ENCODE assay signal across 8 mouse cellular contexts in genomic region chr6:29272312-29273072, GRCm38 (mm10). TPM values are rescaled to one million over a fixed set of nuclear protein-coding genes. Genes with fewer than 3 reads are reported as not detected.
DNase-seq lines count a peak whose midpoint lies in the region; ATAC-seq and TF ChIP-seq lines count a peak whose summit lies in the region.

Gene Hilpda, plus strand, starts transcription at chr6:29272488.

- H3K27ac ChIP-seq in CH12.LX (ENCODE audit: insufficient read depth, low read depth): peak within 1 kb of the TSS; percentile 32
- peak within 1 kb of the TSS; percentile 59; the same call in 1 of the 2 replicates for H3K27ac ChIP-seq in forebrain, embryonic 12.5 days
- H3K27ac ChIP-seq in heart, postnatal 0 days (ENCODE audit: low read depth): peak within 1 kb of the TSS; percentile 87
- peak within 1 kb of the TSS; percentile 75 for H3K27ac ChIP-seq in liver, embryonic 16.5 days (ENCODE audit: low read length)
- peak within 1 kb of the TSS; percentile 73 for H3K27ac ChIP-seq in neural tube, embryonic 13.5 days (replicated peaks)
- H3K27ac ChIP-seq in testis, adult 2 months (ENCODE audit: control insufficient read depth, insufficient read depth, low read depth, low read length): peak within 1 kb of the TSS; percentile 88

- peaks cover 10% of the 10 kb centered on the region; the same call in 1 of the 2 replicates for H3K79me2 ChIP-seq in CH12.LX (replicated peaks; ENCODE audit: control insufficient read depth, extremely low read depth, insufficient read depth, poor library complexity, severe bottlenecking)

- H3K9me3 ChIP-seq in CH12.LX (replicated peaks; ENCODE audit: low read length): no peaks in the 10 kb centered on the region
- no peaks in the 10 kb centered on the region for H3K9me3 ChIP-seq in forebrain, embryonic 12.5 days
- H3K9me3 ChIP-seq in heart, postnatal 0 days (replicated peaks; ENCODE audit: control insufficient read depth, low read length): no peaks in the 10 kb centered on the region
- no peaks in the 10 kb centered on the region for H3K9me3 ChIP-seq in liver, embryonic 16.5 days (replicated peaks; ENCODE audit: control insufficient read depth, low read length)
- no peaks in the 10 kb centered on the region for H3K9me3 ChIP-seq in neural tube, embryonic 13.5 days

- H3K27me3 ChIP-seq in CH12.LX (replicated peaks): peaks cover 7% of the 10 kb centered on the region
- H3K27me3 ChIP-seq in forebrain, embryonic 12.5 days: 0 out of 2 replicates have a peak, but pooled peaks cover 4% of the 10 kb centered on the region
- no peaks in the 10 kb centered on the region for H3K27me3 ChIP-seq in heart, postnatal 0 days (ENCODE audit: control insufficient read depth, insufficient read depth, low read length)
- no peaks in the 10 kb centered on the region for H3K27me3 ChIP-seq in liver, embryonic 16.5 days (ENCODE audit: control insufficient read depth, insufficient read depth, low read depth, low read length)
- H3K27me3 ChIP-seq in neural tube, embryonic 13.5 days: 0 out of 2 replicates have a peak, but pooled peaks cover 8% of the 10 kb centered on the region
- H3K27me3 ChIP-seq in testis, adult 2 months (ENCODE audit: control insufficient read depth, insufficient read depth, low read length): no peaks in the 10 kb centered on the region

- H3K4me1 ChIP-seq in CH12.LX (ENCODE audit: control insufficient read depth in 1 of 2, insufficient read depth in 2 of 2): peaks cover 0 to 23% of the 10 kb centered on the region in 2 experiments; a peak in 3 of 4 replicates
- H3K4me1 ChIP-seq in forebrain, embryonic 12.5 days: peaks cover 15% of the 10 kb centered on the region
- H3K4me1 ChIP-seq in heart, postnatal 0 days (ENCODE audit: control insufficient read depth, insufficient read depth): peaks cover 23% of the 10 kb centered on the region; the same call in 1 of the 2 replicates
- H3K4me1 ChIP-seq in liver, embryonic 16.5 days (ENCODE audit: control insufficient read depth, low read depth, low read length): peaks cover 2% of the 10 kb centered on the region
- peaks cover 17% of the 10 kb centered on the region for H3K4me1 ChIP-seq in neural tube, embryonic 13.5 days (replicated peaks)
- H3K4me1 ChIP-seq in testis, adult 2 months (ENCODE audit: control insufficient read depth, insufficient read depth, low read length): peaks cover 9% of the 10 kb centered on the region

- 1% methylated on average over 46 of the region's 46 CpGs for WGBS in forebrain, embryonic 12.5 days
- under 1% methylated on average over 46 of the region's 46 CpGs for WGBS in heart, postnatal 0 days
- under 1% methylated on average over 45 of the region's 46 CpGs for WGBS in liver, embryonic 16.5 days (ENCODE audit: insufficient replicate concordance)
- under 1% methylated on average over 46 of the region's 46 CpGs for WGBS in neural tube, embryonic 13.5 days

- dilution Hi-C loops in CH12.LX (cut with MboI; ENCODE audit: extremely low pct_ligation_motif_present, extremely low pct_unique_long_range_greater_than_20kb, low sequenced_read_pairs): no loop called here

- peak within 1 kb of the TSS; percentile 73 to 95 (median 73) for H3K4me3 ChIP-seq in CH12.LX (replicated peaks in 1 of 3; ENCODE audit: low read depth in 2 of 3, low read length in 2 of 3, poor library complexity in 1 of 3)
- peak within 1 kb of the TSS; percentile 68 for H3K4me3 ChIP-seq in forebrain, embryonic 12.5 days (replicated peaks)
- peak within 1 kb of the TSS; percentile 66 for H3K4me3 ChIP-seq in heart, postnatal 0 days (ENCODE audit: low read depth, low read length)
- peak within 1 kb of the TSS; percentile 70 for H3K4me3 ChIP-seq in liver, embryonic 16.5 days (ENCODE audit: low read depth, low read length)
- H3K4me3 ChIP-seq in neural tube, embryonic 13.5 days: peak within 1 kb of the TSS; percentile 51
- H3K4me3 ChIP-seq in testis, adult 2 months (ENCODE audit: control insufficient read depth, low read depth, low read length): peak within 1 kb of the TSS; percentile 88

- in situ Hi-C loops in CH12.LX (cut with MboI; ENCODE audit: low pct_ligation_motif_present, low pct_unique_long_range_greater_than_20kb, low sequenced_read_pairs): loop anchor here (10.0 kb wide), 1 partner anchor 68 kb away; no protein-coding TSS in a partner anchor

- ATAC-seq in forebrain, embryonic 12.5 days (ENCODE audit: low FRiP score): peak; percentile 98
- peak; percentile 98 for ATAC-seq in heart, postnatal 0 days (ENCODE audit: insufficient read depth, low read depth)
- peak; percentile 93 for ATAC-seq in liver, embryonic 16.5 days (ENCODE audit: low read depth)
- peak; percentile 98 for ATAC-seq in neural tube, embryonic 13.5 days (ENCODE audit: low read depth)

- H3K4me2 ChIP-seq in CH12.LX (ENCODE audit: insufficient read depth, low read depth, poor library complexity, severe bottlenecking): peak within 1 kb of the TSS; percentile 95
- H3K4me2 ChIP-seq in forebrain, embryonic 12.5 days: peak within 1 kb of the TSS; percentile 69
- peak within 1 kb of the TSS; percentile 68 for H3K4me2 ChIP-seq in heart, postnatal 0 days (ENCODE audit: low read depth, low read length)
- peak within 1 kb of the TSS; percentile 83 for H3K4me2 ChIP-seq in liver, embryonic 16.5 days (ENCODE audit: low read depth, low read length)
- peak within 1 kb of the TSS; percentile 61 for H3K4me2 ChIP-seq in neural tube, embryonic 13.5 days

- TF ChIP-seq RAD21 in CH12.LX (IDR thresholded peaks at IDR 0.05; ENCODE audit: low read depth, low read length): no peak

- DNase-seq in CH12.LX (ENCODE audit: extremely low read depth): peak; percentile 97
- DNase-seq in c-Kit-positive CD71-positive TER-119-negative erythroid progenitor cells, embryonic 14.5 days (ENCODE audit: low read depth): peak; percentile 93
- peak; percentile 92 for DNase-seq in heart, postnatal 0 days (ENCODE audit: low spot score)
- DNase-seq in kidney, postnatal 4 days: peak; percentile 91 to 95

- no peak for TF ChIP-seq EP300 in CH12.LX (IDR thresholded peaks at IDR 0.05; ENCODE audit: low read length)
- TF ChIP-seq EP300 in heart, postnatal 0 days (IDR thresholded peaks at IDR 0.05; ENCODE audit: low read depth): no peak

- no peak for TF ChIP-seq CTCF in CH12.LX (conservative IDR thresholded peaks at IDR 0.05 in 1 of 2, IDR thresholded peaks at IDR 0.05 in 1 of 2; ENCODE audit: low read depth in 2 of 2, low read length in 2 of 2)
- no peak for TF ChIP-seq CTCF in heart, postnatal 0 days (IDR thresholded peaks at IDR 0.05; ENCODE audit: low read depth)
- TF ChIP-seq CTCF in testis, adult 2 months (IDR thresholded peaks at IDR 0.05; ENCODE audit: control insufficient read depth, insufficient read depth, insufficient replicate concordance, low read depth, low read length): no peak

- H3K36me3 ChIP-seq in CH12.LX (replicated peaks in 1 of 2; ENCODE audit: control insufficient read depth in 1 of 2, insufficient read depth in 1 of 2, low read length in 1 of 2): peaks cover 8 to 32% of the 10 kb centered on the region in 2 experiments
- peaks cover 6% of the 10 kb centered on the region; the same call in 1 of the 2 replicates for H3K36me3 ChIP-seq in forebrain, embryonic 12.5 days (replicated peaks)
- peaks cover 14% of the 10 kb centered on the region; the same call in 1 of the 2 replicates for H3K36me3 ChIP-seq in heart, postnatal 0 days (replicated peaks; ENCODE audit: control insufficient read depth, insufficient read depth, low read length)
- peaks cover 3% of the 10 kb centered on the region; the same call in 1 of the 2 replicates for H3K36me3 ChIP-seq in liver, embryonic 16.5 days (ENCODE audit: control insufficient read depth, insufficient read depth)
- H3K36me3 ChIP-seq in neural tube, embryonic 13.5 days: peaks cover 16% of the 10 kb centered on the region
- no peaks in the 10 kb centered on the region for H3K36me3 ChIP-seq in testis, adult 2 months (ENCODE audit: control insufficient read depth, insufficient read depth, low read length)

- TF ChIP-seq POLR2A in CH12.LX (IDR thresholded peaks at IDR 0.05; ENCODE audit: low read depth, low read length): peak; percentile 91
- TF ChIP-seq POLR2A in testis, adult 2 months (IDR thresholded peaks at IDR 0.05; ENCODE audit: control insufficient read depth, low read depth, low read length): peak; percentile 97

- peak within 1 kb of the TSS; percentile 59 for H3K9ac ChIP-seq in CH12.LX (ENCODE audit: insufficient read depth, low read depth)
- H3K9ac ChIP-seq in forebrain, embryonic 12.5 days: peak within 1 kb of the TSS; percentile 79
- H3K9ac ChIP-seq in heart, postnatal 0 days (replicated peaks; ENCODE audit: low read depth, low read length): peak within 1 kb of the TSS; percentile 74
- peak within 1 kb of the TSS; percentile 75 for H3K9ac ChIP-seq in liver, embryonic 16.5 days (ENCODE audit: low read depth, low read length)
- H3K9ac ChIP-seq in neural tube, embryonic 13.5 days: peak within 1 kb of the TSS; percentile 79

TF ChIP-seq in CH12.LX, 34 proteins besides CTCF, POLR2A, EP300 and RAD21 (continues in another document):
- TF ChIP-seq JUND (conservative IDR thresholded peaks at IDR 0.05; ENCODE audit: low read depth, low read length): no peak
- TF ChIP-seq NELFE (IDR thresholded peaks at IDR 0.05; ENCODE audit: low read depth, low read length): peak; percentile 70
- TF ChIP-seq BHLHE40 (IDR thresholded peaks at IDR 0.05; ENCODE audit: low read depth, low read length): peak; percentile 97
- TF ChIP-seq JUN (IDR thresholded peaks at IDR 0.05; ENCODE audit: insufficient read depth, low read depth, low read length): no peak
- TF ChIP-seq SIN3A (IDR thresholded peaks at IDR 0.05; ENCODE audit: low read length): 0 out of 2 replicates have a peak, but pooled peaks have one; percentile 18
- peak; percentile 88; the same call in 1 of the 2 replicates for TF ChIP-seq MYC (IDR thresholded peaks at IDR 0.05; ENCODE audit: low read depth, low read length)
- no peak for TF ChIP-seq USF1 (IDR thresholded peaks at IDR 0.05; ENCODE audit: low read depth, low read length)
- TF ChIP-seq IRF4 (IDR thresholded peaks at IDR 0.05; ENCODE audit: low read depth, low read length): no peak
- no peak; the same call in 1 of the 2 replicates for TF ChIP-seq HCFC1 (IDR thresholded peaks at IDR 0.05; ENCODE audit: low read depth, low read length)
- no peak for TF ChIP-seq SMC3 (IDR thresholded peaks at IDR 0.05; ENCODE audit: low read depth, low read length)
- peak; percentile 83 for TF ChIP-seq MXI1 (IDR thresholded peaks at IDR 0.05; ENCODE audit: low read depth, low read length)

RNA-seq across cellular contexts. Expression of gene Hilpda, which starts in this region (rescaled TPM):
- total RNA-seq in CH12.LX (2012; rRNA removed) (14.6 and 23.7 TPM in 2 replicates), CH12.LX (2014; rRNA removed) (40.0 and 52.3 TPM in 2 replicates)
- 10.5 and 11.1 TPM in 2 replicates for polyA plus RNA-seq in CH12.LX (2012; ENCODE audit: insufficient read length, low read depth)
- 31.3 and 32.5 TPM in 2 replicates for polyA plus RNA-seq in forebrain, embryonic 12.5 days (2016; fragmentation: Nextera tagmentation; extraction: Ambion mirVana)
- 42.1 and 46.5 TPM in 2 replicates for total RNA-seq in heart, postnatal 0 days (2014; rRNA removed; ENCODE audit: low replicate concordance)
- polyA plus RNA-seq in heart, postnatal 0 days (2015; fragmentation: Nextera tagmentation; extraction: Ambion mirVana): 23.8 and 27.8 TPM in 2 replicates
- polyA plus RNA-seq in liver, embryonic 16.5 days (2015; fragmentation: Nextera tagmentation; extraction: Ambion mirVana): 26.1 and 32.4 TPM in 2 replicates
- 34.6 and 36.6 TPM in 2 replicates for polyA plus RNA-seq in neural tube, embryonic 13.5 days (2015; fragmentation: Nextera tagmentation; extraction: Ambion mirVana)
- 54.0 and 56.2 TPM in 2 replicates for polyA plus RNA-seq in testis, adult 2 months (2012; rRNA removed)

Comparison
In these comparisons a context has a peak if more than half of its experiments do, and no peak if none do; other contexts are left out.
1. Peak in every context shown above with its lines: DNase-seq, ATAC-seq, H3K4me3 ChIP-seq and H3K27ac ChIP-seq.
2. H3K27ac ChIP-seq: peak in every context shown above with its lines; median percentile 88 in testis, adult 2 months; 87 in heart, postnatal 0 days; 75 in liver, embryonic 16.5 days; 73 in neural tube, embryonic 13.5 days; 59 in forebrain, embryonic 12.5 days; 32 in CH12.LX.